Mouse (Mus musculus): ENCODE results near the gene Krt75.
"Not testable (repeated sequence)": the region's sequence is repeated elsewhere in the genome, so short reads cannot be mapped to it uniquely, and the experiment has no call there.

Krt75 gene

DNA sequence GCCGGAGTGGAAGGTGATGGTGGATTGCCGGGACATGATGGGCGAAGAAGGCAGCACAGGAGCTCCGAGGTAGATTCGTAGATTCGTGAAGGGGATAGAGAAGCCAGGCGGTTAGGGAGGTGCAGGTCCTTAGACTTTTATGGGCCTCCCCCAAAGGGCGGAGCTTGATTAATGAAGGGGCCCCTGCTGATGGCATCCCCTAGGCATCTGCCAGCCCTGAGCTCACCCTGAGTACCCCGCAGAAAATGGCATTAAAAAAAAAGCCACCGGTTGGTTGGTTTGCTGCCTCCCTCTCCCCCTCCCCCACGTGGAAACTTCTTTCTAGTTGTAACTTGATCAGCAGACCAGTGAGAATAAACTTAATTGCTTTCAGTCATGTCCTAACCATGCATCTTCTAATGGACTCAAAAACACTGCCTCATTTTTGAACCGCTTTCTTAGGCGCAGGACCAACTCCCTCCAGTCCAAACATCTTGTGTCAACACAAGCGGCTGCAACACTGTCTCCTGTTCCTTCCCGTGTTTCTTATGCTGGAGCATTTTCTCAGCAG, at the start of gene Krt75:
TSS of gene Krt75 (minus strand) at position 109 of the 550 bp plus-strand sequence.
- no peak for DNase-seq

DNA sequence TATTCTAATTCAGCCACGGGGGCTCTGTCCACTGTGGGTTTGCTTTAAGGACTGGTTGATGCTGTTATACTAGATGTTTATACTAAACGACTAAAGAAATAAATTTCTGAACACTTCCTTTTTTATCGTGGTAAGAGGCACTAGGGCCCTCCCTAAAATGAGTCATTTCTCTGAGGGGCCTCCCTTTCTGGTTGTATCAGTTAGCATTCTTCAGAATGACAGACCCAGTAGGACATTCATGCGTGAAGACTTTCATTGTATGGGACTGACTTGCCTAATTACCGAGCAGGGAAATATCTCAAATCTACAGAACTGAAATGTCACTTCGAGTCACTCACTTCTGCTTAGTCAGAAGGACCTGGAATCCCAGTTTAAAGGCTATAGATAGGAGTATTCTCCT, 25.4 kb upstream of the Krt75 start:
- DNase-seq, result no peak

DNA sequence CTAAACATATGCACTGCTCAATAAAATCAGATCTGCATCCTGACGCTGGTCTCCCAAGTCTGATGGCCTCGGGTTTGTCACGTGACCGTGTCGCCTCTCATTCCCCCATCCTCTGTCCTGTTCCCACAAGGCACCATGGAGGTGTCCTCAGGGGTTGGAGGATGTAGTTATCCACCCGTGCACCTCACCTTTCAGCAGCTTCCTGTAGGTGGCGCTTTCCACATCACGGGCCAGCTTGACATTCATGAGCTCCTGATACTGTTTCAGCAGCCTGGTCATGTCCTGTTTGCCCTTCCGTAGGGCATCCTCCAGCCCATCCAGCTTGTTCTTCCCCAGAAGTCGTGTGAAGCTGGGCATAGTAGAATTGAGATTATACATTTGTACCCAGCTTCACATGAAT, 14.5 kb upstream of the Krt75 start:
- DNase-seq, result no peak

DNA sequence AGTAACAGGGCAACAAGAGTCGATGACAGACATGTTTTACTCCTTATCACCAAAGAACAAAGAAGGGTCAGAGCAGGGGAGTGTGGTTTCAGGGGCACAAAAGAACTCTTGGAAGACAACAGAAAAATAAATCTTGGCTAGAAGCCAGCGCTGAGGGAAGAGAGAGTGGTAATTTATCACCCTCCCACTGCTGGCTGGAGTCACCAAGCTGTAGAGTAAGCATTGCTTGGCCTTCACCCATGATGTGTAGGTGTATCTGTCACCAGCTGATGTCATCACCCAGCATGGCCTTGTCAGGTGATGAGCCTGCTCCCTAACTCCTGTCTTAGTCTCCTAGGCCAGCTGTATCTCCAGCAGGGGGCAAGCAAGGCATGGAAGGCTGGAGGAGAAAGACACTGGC, 10.8 kb upstream of the Krt75 start:
- DNase-seq, result no peak

DNA sequence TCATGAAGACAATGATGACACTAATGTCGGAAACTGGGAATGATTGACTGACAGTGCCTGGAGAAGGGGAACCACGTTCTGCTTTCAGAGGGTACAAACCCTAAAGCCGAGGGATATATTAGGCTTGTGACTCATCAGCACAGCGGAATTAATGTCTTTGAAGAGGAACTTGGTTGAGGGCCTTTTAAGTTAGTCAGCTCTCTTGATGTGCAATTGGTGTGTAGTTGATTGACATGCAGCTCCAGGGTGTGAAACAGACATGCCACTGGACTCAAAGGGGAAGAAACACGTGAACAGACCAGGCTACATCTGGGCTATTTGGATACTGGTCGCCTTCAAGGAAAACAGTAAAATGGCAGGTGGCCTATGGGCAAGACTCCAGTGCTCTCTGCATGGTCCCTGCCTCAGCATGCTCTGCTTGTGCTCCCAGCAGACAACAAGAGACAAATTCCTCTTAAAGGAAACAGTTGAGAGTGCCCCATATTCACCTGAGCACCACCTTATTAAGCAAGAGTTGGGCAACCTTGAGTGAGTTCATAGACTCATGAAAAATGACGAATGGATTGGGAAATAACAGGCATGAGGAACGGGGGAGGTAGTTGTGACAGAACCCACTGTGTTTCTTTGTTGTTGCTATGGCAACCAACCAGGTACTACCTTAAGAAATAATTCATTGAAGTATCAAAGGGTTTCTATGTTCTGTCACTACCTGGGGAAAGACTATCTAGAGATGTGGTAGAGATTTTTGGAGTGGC, 9.7 kb upstream of the Krt75 start:
- no peak for DNase-seq

DNA sequence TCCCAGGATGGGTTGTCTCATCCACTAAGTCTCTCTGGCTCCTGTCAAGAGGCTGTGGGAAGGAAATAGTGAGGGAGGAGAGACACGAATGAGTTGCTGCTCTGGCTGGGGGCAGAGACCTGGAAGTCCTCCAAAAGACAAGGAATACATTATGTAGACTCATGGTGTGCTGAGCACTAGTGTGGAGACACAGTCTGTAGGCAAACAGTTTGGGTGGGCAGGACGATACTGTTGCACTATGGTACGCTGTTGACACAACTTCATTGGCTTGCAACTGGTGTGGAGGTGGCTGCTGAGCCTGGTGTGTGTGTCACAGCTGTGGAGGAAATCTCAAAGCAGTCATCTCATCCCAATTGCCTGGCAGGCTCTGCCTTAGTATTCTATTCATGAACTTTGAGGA, 8.0 kb upstream of the Krt75 start:
- DNase-seq, result no peak

DNA sequence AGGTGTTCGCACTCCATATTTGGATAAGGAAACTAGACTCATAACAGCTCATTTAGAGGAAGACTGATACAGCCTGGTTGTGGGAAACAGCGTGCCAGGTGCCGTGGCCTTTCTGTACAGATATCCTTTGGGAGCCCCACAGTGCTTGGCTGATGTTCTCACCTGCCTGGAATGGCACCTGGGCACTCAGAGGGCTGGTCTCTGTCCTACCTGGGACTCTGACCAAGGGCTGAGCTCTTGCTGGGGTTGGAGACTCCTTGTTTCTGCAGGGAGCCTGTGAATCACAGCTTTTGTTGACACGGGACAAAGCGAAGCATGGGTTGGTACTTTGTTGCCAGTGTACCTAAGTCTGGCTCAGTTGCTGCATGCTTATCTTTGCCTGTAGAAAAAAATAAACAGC, 1.8 kb upstream of the Krt75 start:
- no peak for DNase-seq

DNA sequence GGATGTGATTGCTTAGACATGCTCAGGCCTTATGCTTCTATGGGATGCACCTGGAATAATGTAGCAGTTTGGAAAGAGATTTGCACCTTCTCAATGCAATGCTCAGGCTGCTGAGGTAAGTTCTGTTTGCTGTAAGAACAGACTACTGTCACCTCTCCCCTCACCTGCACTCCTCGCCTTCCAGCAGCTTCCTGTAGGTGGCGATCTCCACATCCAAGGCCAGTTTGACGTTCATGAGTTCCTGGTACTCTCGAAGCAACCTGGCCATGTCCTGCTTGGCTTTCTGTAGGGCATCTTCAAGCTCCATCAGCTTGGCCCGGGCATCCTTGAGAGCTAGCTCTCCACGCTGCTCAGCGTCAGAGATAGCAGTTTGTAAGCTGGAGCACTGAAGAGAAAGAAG, 5.9 kb downstream of the Krt75 start:
- peak; percentile 3 for DNase-seq

DNA sequence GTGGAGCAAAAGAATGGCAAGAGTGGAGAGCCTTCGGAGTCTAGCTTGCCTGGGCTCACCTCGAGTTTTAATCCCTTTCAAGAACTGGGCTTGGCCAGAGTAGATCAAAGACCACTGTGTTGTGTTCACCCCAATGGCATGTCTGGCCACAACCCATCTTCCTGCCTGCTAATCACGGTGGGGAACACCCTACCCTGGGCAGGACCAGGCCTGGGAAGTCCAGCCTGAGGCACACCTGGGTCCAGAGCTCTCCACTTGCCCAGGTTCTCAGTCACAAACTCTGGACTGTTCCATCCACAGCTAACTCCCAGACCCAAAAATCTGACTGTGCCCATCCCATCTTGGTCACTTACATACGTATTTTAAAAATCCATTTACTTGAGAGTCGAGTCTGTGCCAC, 10.9 kb downstream of the Krt75 start, which contains the start of gene Krt90:
TSS of gene Krt90 (minus strand) at position 101 of the 400 bp plus-strand sequence.
- DNase-seq, result no peak

DNA sequence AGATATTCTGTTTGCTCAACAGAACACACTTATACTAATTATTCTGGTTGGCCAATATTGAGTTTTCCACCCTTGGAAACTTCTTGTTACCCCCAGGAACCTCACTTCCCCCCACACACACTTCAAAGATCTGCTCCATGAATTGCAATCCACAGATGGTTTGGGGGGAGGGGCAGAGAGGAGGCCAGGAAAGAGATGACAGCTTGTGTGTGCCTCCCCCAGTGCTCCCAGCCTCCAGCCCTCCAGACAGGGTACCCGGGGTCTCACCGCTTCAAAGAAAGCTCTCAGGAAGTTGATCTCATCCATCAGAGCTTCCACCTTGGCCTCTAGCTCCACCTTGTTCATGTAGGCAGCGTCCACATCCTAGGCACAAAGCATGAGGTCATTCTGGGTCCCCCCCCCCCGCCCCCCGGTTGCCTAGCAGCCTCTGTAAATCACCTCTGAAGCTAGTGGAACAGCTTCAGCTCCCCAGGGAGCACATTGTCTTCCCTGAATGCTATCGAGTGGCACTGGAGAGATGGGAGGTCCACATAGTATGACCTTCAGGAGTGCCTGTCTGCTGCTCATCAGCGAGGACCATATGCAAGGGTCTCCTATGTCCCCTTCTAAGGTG, 15.6 kb downstream of the Krt75 start:
- no peak for DNase-seq

DNA sequence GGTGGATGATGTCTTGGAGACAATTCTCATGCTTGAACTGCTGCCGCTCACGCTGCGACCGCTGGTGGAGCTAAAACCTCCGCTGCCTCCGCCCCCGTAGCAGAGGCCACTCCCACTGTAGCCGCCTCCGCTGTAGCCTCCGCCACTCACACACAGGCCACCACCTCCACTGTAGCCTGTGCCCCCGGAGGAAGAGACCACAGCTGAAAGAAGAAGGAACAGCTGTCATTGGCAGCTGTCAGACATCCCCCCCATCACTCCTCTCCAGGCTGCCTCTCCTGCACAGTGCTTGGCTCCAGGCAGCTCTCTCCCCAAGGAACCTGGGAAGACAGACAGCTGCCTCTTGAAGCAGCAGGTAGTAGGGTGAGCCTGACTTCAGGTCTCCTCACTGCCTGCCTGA, 20.5 kb downstream of the Krt75 start:
- no peak for DNase-seq

DNA sequence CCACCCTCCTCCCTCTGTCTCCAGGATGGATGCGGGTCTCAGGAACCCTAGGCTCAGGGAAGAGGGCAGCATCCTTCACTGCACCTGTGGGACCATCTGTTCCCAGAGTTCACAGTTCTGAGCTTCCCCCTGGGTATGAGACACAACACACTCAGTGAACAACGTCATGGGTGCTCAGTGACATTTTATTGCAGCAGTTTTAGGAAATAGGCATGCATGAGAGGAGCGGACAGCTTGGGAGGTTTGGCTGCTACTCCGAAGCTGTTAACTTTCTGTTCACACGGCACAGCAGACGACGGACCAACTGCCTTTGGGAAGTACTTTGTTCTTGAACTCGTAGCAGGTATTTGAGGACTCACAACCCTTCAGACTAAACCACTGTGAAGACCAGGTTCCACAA, 21.5 kb downstream of the Krt75 start:
- no peak for DNase-seq

DNA sequence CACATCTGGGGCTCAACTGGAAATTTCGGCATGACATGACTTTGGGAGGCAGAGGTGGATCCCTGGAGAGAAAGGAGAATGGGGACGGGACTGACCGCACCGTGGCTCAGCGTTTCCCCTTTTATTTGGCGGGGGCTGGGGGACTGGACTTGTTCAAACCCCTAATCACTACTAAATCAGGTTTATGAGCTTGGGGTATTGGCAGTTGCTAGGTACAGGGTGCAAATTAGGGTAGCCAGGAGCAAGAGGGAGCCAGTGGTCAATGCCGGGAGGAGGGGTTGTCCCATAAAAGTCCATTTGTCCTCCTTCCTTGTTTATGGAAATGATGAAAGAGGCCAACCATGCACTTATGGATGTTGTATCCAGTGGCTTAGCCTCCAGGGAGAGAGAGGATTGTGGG, 23.1 kb downstream of the Krt75 start, which contains the start of gene Krt82:
TSS of gene Krt82 (minus strand) at position 101 of the 400 bp plus-strand sequence.
- DNase-seq, result no peak

DNA sequence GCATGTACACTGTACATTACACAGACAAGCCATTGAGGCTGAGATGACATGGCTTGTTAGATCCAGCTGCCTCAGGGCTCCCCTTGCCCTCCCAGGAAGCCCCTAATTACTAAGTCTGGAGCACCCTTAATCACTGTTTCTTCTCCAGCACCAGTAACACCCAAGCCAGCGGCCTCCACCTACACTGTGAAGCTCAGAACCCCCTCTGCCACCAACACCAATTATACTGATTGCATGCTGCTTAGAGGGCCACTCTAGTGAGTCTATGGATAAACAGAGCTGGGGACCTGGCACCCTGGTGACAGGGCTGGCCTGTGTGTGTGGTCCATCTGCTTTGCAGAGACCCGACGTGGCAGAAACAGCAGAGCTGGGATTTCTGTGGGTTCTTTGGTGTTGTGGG, 29.2 kb downstream of the Krt75 start:
- DNase-seq, result no peak

DNA sequence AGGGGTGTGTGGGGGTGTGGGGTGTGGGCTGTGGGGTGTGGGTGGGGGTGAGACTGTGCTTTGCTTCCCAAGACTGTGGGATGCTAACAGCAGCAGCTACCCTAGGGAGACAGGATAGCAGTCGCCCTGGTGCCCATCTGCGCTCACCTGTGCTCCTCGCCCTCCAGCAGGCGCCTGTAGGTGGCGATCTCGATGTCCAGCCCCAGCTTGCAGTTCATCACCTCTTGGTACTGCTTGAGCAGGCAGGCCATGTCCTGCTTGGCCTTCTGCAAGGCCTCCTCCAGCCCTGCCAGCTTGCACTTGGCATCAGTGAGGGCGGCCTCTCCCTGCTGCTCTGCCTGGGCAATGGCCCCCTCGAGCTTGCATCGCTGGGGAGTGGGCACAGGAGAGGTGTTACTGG, 31.2 kb downstream of the Krt75 start:
- no peak for DNase-seq

DNA sequence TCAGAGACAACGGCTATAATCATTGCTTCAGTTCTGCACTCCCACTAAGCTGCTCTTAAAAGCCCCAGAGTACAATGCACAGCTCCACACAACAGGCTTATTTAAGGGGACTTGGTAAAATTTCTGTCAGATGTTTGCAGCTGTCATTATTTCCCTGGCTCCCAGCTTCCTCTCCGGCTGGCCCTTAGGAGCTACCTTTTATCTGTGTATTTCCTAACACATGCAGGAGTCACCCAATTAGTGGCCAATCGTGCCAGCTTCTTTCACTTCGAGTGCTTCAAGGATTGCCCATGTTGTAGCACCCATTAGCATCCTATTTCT, 35.2 kb downstream of the Krt75 start:
- no peak for DNase-seq

DNA sequence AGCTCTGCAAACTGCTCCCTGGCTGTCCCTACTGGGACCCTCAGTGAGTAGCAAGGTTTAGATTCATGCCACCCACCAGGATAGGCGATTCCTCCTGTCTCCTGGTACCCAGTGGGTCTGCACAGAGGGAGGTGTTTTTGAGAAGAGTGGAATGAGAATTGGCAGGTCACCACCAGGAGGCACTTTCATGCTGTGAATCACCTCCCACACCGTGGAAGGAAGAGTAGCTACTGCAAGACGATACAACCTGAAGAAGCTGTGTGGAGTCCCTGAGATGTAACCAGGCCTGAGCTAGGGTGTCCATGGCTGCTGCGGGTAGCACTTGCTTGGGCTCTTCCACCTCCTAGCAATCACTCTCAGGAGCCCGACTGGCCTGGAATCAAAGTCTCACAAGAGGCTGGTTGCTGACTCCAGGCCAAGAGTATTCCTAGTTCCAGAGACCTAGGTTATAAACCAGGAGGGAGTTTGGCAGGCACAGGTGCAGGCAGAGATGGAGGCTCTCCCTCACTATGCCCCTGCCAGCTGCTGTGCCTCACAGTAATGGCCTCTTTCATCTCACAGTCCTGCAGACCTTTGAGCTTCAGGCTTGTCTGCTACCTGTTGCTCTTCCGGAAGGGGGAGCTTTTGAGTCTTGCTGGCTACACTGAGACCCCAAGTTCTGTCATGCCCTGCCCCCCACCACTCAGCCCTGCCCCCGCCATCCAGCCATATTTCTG, 35.7 kb downstream of the Krt75 start:
- no peak for DNase-seq

DNA sequence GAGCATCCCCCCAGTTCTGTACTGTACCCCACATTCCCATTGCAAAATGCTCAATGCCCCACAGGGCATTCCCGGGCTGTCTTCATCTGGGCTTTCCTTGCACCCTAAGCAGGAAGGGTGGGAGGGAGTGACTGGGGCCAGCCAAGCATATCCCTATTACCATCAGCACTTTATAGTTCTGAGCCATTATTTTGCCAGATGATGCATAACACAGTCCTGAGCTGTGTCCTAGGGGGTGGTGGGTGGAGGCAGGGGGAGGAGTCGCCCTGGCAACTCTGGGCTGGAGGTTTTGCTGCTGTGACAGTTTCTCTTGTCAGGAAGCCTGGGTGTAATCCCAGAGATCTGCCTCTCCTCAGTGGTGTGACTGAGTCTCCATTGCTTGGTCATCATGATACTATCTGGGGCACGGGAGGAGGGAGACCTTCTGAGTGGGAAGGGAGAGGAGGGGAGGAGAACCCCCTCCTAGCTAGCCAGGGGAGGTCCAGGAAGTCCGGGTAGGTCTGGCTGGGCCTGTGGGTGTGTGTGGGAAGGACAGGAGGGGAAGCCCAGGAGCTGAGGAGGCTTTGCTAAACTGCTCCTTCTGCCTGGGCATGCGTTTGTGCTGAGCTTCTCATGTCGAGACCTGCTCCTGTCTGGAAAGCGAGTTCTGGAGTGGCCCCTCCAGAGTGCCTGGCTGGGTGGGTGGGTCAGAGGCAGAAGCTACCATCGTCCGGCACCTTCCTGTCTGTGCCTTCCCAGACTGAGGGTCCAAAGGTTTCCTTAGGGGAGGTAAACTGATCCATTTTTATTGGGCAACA, 37.5 kb downstream of the Krt75 start:
- DNase-seq, result no peak

DNA sequence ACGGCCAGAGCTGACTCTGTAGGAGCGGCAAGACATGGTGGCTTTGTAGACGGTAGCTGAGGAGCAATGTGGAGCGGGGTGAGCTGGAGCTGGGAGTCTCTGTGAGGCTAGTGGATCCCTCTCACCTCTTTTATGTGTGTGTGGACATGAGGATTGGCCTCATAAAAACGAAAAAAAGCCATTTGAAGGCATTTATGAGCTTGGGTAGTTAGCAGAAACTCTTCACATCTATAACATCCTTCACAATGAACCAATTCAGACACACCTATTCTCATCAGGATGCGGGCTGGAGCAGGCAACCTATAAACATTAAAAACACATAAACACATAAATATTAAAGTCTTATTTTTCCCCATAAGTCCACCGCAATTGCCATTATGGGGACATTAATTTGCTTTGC, 41.0 kb downstream of the Krt75 start, which contains the start of gene Krt84:
TSS of gene Krt84 (minus strand) at position 101 of the 400 bp plus-strand sequence.
- no peak for DNase-seq

DNA sequence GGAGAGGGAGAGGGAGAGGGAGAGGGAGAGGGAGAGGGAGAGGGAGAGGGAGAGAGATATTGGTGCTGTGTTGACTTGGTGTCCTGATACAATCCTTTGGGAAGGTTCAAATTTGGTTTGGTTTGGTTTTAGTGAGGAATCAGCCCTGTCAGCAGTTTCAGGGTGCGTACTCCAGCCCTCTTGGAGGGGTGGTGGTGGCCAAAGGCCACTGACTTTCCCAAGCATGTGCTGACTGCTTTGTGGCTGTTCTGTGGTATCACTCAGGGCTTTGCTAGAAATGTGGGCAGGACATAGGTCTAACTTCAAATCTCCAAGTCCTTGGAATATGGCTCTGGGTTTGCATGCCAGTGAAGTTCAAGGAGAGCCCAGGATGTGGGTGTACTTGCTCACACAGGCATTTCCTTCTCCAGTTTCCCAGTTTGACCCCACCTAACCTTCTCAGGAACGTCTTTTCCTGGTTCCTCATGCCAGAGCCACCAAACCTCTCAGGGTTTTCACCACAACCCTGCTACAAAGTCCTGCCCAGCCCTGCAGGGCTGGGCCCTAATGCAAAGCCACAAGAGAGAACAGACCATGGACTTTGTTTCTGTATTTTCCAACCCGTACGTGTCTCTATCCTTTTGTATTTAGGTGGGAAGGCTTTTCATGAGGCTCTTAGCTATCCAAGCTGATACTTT, 51.0 kb downstream of the Krt75 start:
- no peak for DNase-seq

DNA sequence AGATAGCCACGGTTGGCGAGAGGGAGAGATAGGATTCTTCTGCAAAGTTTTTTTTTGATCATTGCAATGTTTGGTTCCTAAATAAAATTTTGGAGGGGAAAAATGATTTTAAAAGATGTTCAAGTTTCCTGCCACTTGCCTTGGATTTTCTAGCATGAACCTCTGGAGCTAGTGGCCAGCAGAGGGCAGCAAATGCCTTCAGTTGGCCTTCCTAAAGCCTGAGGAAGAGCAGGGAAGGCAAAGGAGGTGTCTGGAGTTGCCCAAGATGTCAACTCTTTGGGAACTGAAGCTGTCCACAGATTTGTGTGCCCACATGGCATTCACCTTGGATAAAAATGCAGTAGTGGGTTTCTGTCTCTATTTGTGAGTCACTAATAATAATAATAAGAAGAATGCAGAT, 53.9 kb downstream of the Krt75 start:
- peak; percentile 64 for DNase-seq

DNA sequence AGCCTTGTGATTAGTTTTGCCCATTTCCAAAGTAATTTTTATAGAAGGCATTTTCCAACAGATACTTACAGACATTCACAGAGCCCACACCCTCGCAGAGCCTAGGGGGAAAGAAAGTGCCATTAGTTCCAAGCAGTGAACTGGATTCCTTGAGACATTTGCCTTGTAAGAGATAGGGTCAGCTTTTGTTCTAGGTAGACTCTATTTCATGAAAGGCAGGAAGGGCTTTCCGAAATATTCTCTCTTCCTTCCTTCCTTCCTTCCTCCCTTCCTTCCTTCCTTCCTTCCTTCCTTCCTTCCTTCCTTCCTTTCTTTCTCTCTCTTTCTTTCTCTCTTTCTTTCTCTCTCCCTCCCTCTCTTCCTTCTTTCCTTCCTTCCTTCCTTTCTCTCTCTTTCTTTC, 56.5 kb downstream of the Krt75 start, which contains the start of gene Gm49425:
TSS of gene Gm49425 (minus strand) at position 101 of the 400 bp plus-strand sequence.
- DNase-seq, result not testable (repeated sequence)
